Mouse (Mus musculus) midbrain, embryonic 10.5 days (tissue): ENCODE measurements at regions not wholly inside any gene's neighbourhood (a gene's known extent, or its start where the extent isn't known, plus 50 kb on each side); places are given as distances from the start of the nearest gene placed in this dataset.

Experiments
- DNase-seq: peaks from one replicate; pipeline ENCODE4 v3.0.0-alpha.2; 2017; ENCODE audit warnings: low spot score
- H3K27ac ChIP-seq: fragments of 300-500 bp; sonication (generic); replicated peaks from 2 replicates; pipeline ENCODE4 v1.5.1; 2016; ENCODE audit warnings: mild to moderate bottlenecking
- H3K27me3 ChIP-seq: fragments of 300-500 bp; sonication (generic); 2 replicates; pipeline ENCODE4 v1.6.1; 2016; ENCODE audit warnings: low read depth, mild to moderate bottlenecking; ENCODE audit not compliant: poor library complexity, severe bottlenecking
- H3K36me3 ChIP-seq: fragments of 300-500 bp; sonication (generic); 2 replicates; pipeline ENCODE4 v1.6.1; 2016; ENCODE audit warnings: mild to moderate bottlenecking, moderate library complexity
- H3K4me1 ChIP-seq: fragments of 300-500 bp; sonication (generic); 2 replicates; pipeline ENCODE4 v1.6.1; 2016
- H3K4me3 ChIP-seq: fragments of 300-500 bp; sonication (generic); 2 replicates; pipeline ENCODE4 v1.5.1; 2016; ENCODE audit warnings: mild to moderate bottlenecking, moderate library complexity
- H3K9me3 ChIP-seq: fragments of 300-500 bp; sonication (generic); replicated peaks from 2 replicates; pipeline ENCODE4 v1.6.1; 2016; ENCODE audit warnings: mild to moderate bottlenecking
- WGBS: fragments of 180-500 bp; shearing (Covaris S2); methylation state at CpG from one replicate; pipeline ENCODE4 v1.1.7; 2016; 5-methylcytosine and 5-hydroxymethylcytosine counted together

- no peak overlapping the region for H3K27ac ChIP-seq
These were observed 55.4 kb downstream of the Pja1 start for GRCm38 (mm10) chrX:99415701-99416100.

DNA sequence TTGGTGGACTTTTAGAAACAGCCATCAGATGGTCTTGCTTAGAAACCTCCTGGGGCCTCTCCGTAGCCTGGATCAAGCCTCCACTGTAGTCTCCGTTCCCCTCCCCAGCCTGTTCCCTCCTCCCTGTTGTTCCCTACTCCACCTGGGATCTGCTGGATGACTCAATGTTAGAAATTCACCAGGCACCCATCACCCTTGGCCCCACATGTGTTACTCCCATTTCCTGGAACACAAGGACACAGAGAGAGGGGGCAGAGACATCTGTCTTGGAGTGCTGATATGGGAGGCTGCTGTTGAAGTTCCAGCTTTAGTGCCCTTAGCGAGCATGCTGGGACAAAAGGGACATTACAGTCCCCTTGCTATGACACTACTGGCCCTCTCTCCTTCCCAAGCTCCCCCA is 60.1 kb downstream of the Pja1 start:
- Histone ChIP-seq H3K9me3 (no peaks in the 10 kb centered on the region), H3K4me1 (peaks cover 16% of the 10 kb centered on the region), H3K27me3 (peaks cover 100% of the 10 kb centered on the region)

More at GRCm38 (mm10) chrX:99415701-99416100, 55.4 kb downstream of the Pja1 start:
- Histone ChIP-seq H3K4me1 (peaks cover 24% of the 10 kb centered on the region), H3K36me3 (no peaks in the 10 kb centered on the region), H3K4me3 (no peak overlapping the region), H3K27me3 (peaks cover 100% of the 10 kb centered on the region), H3K9me3 (no peaks in the 10 kb centered on the region)
- WGBS, result 70% methylated on average over 5 of the region's 5 CpGs
- no peak for DNase-seq

DNA sequence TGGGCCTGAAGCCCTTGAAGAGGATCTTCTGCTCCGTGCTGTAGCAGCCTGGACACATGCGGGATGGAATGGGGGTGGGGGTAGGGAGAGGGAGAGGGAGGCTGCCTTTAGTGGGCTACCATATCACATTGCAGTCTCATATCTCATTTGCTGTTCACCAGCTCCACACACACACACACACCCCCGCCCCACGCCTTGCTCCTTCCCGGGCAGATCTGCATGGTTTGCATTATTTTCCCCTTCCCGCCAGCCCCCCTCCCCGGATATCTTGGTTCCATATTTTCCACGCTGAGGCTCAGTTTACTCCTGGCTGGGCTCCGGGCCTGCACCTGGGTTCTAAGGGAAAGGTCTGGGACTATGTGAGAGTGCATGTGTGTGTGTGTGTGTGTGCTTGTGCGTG is 61.2 kb downstream of the Pja1 start:
- WGBS, result 80% methylated on average over 9 of the region's 10 CpGs
- no peak for DNase-seq
- H3K27ac ChIP-seq, result no peak overlapping the region

More for the DNA sequence above, 60.1 kb downstream of the Pja1 start:
- Histone ChIP-seq H3K36me3 (no peaks in the 10 kb centered on the region), H3K27ac (no peak overlapping the region), H3K4me3 (no peak overlapping the region)
- no peak for DNase-seq
- WGBS, result 82% methylated on average over 3 of the region's 3 CpGs

DNA sequence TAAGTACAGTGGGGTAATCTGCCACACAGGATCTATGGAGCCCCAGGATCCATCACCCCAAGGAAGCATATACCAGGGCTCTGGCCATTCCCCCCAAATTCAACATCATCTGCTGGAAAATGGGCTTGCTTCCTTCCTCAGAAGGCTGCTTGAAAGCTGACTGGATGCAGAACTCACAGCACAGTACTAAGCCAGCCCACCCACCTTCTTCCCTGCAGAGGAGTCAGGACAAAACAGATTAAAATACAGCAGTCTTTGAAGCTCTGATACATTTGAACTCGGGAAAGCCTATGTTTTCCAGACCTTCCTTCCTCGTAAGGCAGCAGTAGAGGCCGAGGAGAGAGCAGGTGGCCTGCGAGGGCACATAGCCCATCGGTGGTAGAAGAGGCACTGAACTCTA is 61.7 kb downstream of the Pja1 start:
- no peak for DNase-seq
- no peaks in the 10 kb centered on the region for H3K9me3 ChIP-seq
- 78% methylated on average over 5 of the region's 5 CpGs for WGBS
- peaks cover 14% of the 10 kb centered on the region for H3K4me1 ChIP-seq
- no peak overlapping the region for H3K27ac ChIP-seq
- H3K27me3 ChIP-seq, result peaks cover 98% of the 10 kb centered on the region
- no peak overlapping the region for H3K4me3 ChIP-seq
- no peaks in the 10 kb centered on the region for H3K36me3 ChIP-seq

More for the DNA sequence above, 61.2 kb downstream of the Pja1 start:
- H3K36me3 ChIP-seq, result no peaks in the 10 kb centered on the region
- H3K9me3 ChIP-seq, result no peaks in the 10 kb centered on the region
- peaks cover 98% of the 10 kb centered on the region for H3K27me3 ChIP-seq
- H3K4me1 ChIP-seq, result peaks cover 13% of the 10 kb centered on the region
- H3K4me3 ChIP-seq, result no peak overlapping the region

- 48% methylated on average over 6 of the region's 6 CpGs for WGBS
- Histone ChIP-seq H3K4me3 (no peak overlapping the region), H3K27me3 (peaks cover 98% of the 10 kb centered on the region), H3K27ac (no peak overlapping the region), H3K9me3 (no peaks in the 10 kb centered on the region), H3K4me1 (peaks cover 18% of the 10 kb centered on the region), H3K36me3 (no peaks in the 10 kb centered on the region)
- no peak for DNase-seq
These were observed 62.3 kb downstream of the Pja1 start for GRCm38 (mm10) chrX:99408804-99409203.

DNA sequence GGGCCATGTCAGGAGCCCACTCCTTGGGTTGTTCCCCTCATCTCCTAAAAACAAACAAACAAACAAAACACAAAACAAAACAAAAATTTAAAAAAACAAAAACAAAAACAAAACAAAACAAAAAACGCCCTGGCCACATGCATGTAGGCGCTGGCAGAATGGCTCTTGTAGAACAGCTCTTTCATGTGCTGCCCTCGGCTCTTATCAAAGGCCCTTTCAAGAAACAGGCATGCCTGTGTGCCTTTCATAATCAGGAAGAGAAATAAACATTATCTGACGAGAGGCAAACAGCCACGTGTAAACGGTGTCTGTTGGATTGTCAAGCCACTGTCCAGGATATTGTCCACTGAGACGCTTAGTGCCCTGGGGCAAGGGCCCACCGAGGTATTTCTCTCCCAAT is 65.2 kb downstream of the Pja1 start:
- no peak for DNase-seq
- Histone ChIP-seq H3K27ac (no peak overlapping the region), H3K4me3 (no peak overlapping the region), H3K36me3 (no peaks in the 10 kb centered on the region), H3K9me3 (no peaks in the 10 kb centered on the region), H3K4me1 (peaks cover 25% of the 10 kb centered on the region), H3K27me3 (peaks cover 98% of the 10 kb centered on the region)
- WGBS, result 82% methylated on average over 8 of the region's 8 CpGs

GRCm38 (mm10) chrX:99403521-99404149 is 67.4 kb downstream of the Pja1 start:
- Histone ChIP-seq H3K27ac (peak overlapping the region; percentile 38; the same call in 1 of the 2 replicates), H3K27me3 (peaks cover 98% of the 10 kb centered on the region), H3K4me3 (no peak overlapping the region), H3K9me3 (no peaks in the 10 kb centered on the region), H3K4me1 (peaks cover 20% of the 10 kb centered on the region), H3K36me3 (no peaks in the 10 kb centered on the region)
- 74% methylated on average over 6 of the region's 6 CpGs for WGBS
- DNase-seq, result no peak

DNA sequence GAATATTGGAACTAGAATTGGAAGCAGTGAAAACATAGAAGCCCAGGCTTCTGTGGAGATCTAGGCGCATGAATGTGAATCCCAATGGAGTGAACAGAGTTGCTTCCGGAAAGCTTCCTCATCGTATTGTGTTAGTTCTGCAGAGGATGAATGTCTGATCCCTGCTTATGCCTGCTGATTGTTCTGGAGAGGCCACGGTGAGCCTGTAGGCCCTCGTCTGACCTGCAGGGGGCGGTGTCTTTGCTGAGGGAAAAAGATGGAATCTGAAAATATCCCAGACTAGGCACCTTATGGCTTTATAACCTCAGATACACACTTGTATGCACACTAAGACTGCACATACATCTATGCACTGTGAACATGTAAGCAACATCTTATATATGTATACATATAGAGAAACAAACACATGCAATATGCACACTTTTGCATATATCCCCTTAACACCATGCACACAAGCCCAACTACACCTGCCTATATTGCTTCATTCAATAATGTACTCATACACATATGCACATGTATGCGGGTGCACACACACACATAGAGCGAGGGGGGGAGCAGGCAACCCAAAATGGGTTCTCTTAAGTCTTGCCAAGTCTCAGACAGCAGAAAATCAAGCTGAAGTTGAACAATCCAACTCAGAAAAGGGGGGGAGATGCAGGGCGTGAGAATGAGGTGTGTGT is 68.1 kb downstream of the Pja1 start:
- Histone ChIP-seq H3K4me3 (no peak overlapping the region), H3K9me3 (no peaks in the 10 kb centered on the region), H3K27me3 (peaks cover 98% of the 10 kb centered on the region), H3K36me3 (no peaks in the 10 kb centered on the region), H3K4me1 (peaks cover 20% of the 10 kb centered on the region), H3K27ac (no peak overlapping the region)
- WGBS, result 55% methylated on average over 9 of the region's 9 CpGs
- DNase-seq, result peak; percentile 44

DNA sequence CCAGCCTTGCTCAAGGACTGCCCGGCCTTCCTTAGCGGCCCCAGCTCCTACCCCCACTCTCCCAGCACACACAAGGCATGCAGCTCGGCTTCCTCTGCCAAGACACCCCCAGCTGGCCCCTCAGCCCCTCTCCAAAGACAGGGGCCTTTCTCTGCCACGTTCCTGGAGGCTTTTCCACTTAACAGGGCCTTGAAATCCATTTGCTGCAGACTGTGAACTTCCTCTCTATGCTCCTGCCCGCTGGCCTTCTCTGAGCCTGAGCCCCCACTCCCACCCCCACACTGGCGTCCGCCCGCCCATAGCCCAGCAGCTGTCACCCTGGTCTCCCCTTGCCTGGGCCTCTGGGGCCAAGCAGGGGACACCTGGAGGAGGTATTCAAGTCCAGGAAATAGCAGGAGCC is 73.7 kb downstream of the Pja1 start:
- no peak overlapping the region for H3K4me3 ChIP-seq
- no peak for DNase-seq
- H3K36me3 ChIP-seq, result no peaks in the 10 kb centered on the region
- no peaks in the 10 kb centered on the region for H3K9me3 ChIP-seq
- peaks cover 100% of the 10 kb centered on the region for H3K27me3 ChIP-seq
- H3K4me1 ChIP-seq, result peaks cover 17% of the 10 kb centered on the region
- WGBS, result 72% methylated on average over 8 of the region's 8 CpGs
- 0 out of 2 replicates have a peak overlapping the region, but pooled peaks have one; percentile 28 for H3K27ac ChIP-seq

- H3K27ac ChIP-seq, result peak overlapping the region; percentile 49
- no peak overlapping the region for H3K4me3 ChIP-seq
- no peaks in the 10 kb centered on the region for H3K36me3 ChIP-seq
- DNase-seq, result no peak
- H3K4me1 ChIP-seq, result peaks cover 25% of the 10 kb centered on the region
- peaks cover 100% of the 10 kb centered on the region for H3K27me3 ChIP-seq
- 63% methylated on average over 6 of the region's 6 CpGs for WGBS
- no peaks in the 10 kb centered on the region for H3K9me3 ChIP-seq
These were observed 74.9 kb downstream of the Pja1 start for GRCm38 (mm10) chrX:99396180-99396579.

GRCm38 (mm10) chrX:99395067-99395466 is 76.0 kb downstream of the Pja1 start:
- Histone ChIP-seq H3K4me1 (peaks cover 36% of the 10 kb centered on the region), H3K9me3 (no peaks in the 10 kb centered on the region), H3K27me3 (peaks cover 100% of the 10 kb centered on the region), H3K4me3 (no peak overlapping the region), H3K36me3 (no peaks in the 10 kb centered on the region), H3K27ac (no peak overlapping the region)
- no peak for DNase-seq
- WGBS, result 93% methylated on average over 3 of the region's 3 CpGs

DNA sequence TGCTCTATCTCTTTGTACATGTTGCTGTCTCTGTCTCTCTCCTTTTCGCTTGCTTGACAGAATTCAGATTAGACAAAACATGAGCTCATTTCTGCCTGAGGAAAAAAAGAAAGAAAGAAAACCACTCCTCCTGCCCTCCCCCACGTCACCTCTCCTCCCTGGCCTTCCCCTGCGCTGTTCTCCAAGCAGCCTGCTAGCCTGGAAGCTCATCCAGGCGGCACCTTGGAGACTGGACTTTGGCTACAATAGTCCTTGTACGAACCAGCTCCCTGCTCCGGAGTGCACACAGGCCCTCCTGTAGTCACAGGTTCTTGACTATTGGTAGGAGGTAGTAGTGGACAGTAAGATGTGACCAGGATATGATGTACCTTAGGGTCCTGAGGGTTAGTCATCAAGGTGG is 79.4 kb downstream of the Pja1 start:
- Histone ChIP-seq H3K27me3 (peaks cover 100% of the 10 kb centered on the region), H3K36me3 (no peaks in the 10 kb centered on the region), H3K4me3 (no peak overlapping the region), H3K4me1 (peaks cover 31% of the 10 kb centered on the region), H3K9me3 (no peaks in the 10 kb centered on the region), H3K27ac (0 out of 2 replicates have a peak overlapping the region, but pooled peaks have one; percentile 63)
- WGBS, result 70% methylated on average over 6 of the region's 6 CpGs
- no peak for DNase-seq

GRCm38 (mm10) chrX:99390462-99390838 is 80.6 kb downstream of the Pja1 start:
- Histone ChIP-seq H3K27ac (peak overlapping the region; percentile 63), H3K27me3 (peaks cover 100% of the 10 kb centered on the region), H3K9me3 (no peaks in the 10 kb centered on the region), H3K4me3 (no peak overlapping the region), H3K4me1 (peaks cover 25% of the 10 kb centered on the region), H3K36me3 (no peaks in the 10 kb centered on the region)
- DNase-seq, result no peak
- 57% methylated on average over 2 of the region's 2 CpGs for WGBS
